Comparison of ENCODE assay signal across 8 mouse cellular contexts in genomic region chr2:39008350-39008851, GRCm38 (mm10). TPM values are rescaled to one million over a fixed set of nuclear protein-coding genes. Genes with fewer than 3 reads are reported as not detected.
DNase-seq lines count a peak whose midpoint lies in the region; ATAC-seq lines count a peak whose summit lies in the region.

No protein-coding gene starts in this region.

- peak; percentile 24 for ATAC-seq in frontal cortex, adult (ENCODE audit: low TSS enrichment)
- ATAC-seq in hindbrain, embryonic 12.5 days (ENCODE audit: low FRiP score) = peak; percentile 60

- WGBS in hindbrain, embryonic 12.5 days = under 1% methylated on average over 25 of the region's 25 CpGs

- H3K27ac ChIP-seq in hindbrain, embryonic 12.5 days = peak overlapping the region; percentile 91

- H3K4me1 ChIP-seq in hindbrain, embryonic 12.5 days = peaks cover 45% of the 10 kb centered on the region

- H3K9me3 ChIP-seq in hindbrain, embryonic 12.5 days (replicated peaks) = no peaks in the 10 kb centered on the region

- peak overlapping the region; percentile 94 for H3K9ac ChIP-seq in hindbrain, embryonic 12.5 days

- peaks cover 14% of the 10 kb centered on the region for H3K36me3 ChIP-seq in hindbrain, embryonic 12.5 days

- H3K27me3 ChIP-seq in hindbrain, embryonic 12.5 days = no peaks in the 10 kb centered on the region

- H3K4me3 ChIP-seq in hindbrain, embryonic 12.5 days = peak overlapping the region; percentile 89

- DNase-seq in frontal cortex, postnatal 14 days (ENCODE audit: low spot score in 2 of 2) = no peak
- peak; percentile 37 for DNase-seq in thymus, postnatal 0 days (ENCODE audit: low spot score)
- DNase-seq in thymus, postnatal 4 days = no peak
- peak; percentile 32 for DNase-seq in lung, postnatal 36 days
- DNase-seq in adrenal gland, postnatal 14 days = no peak
- DNase-seq in T-cell, adult 2 months (ENCODE audit: low spot score) = no peak

- peak overlapping the region; percentile 86 for H3K4me2 ChIP-seq in hindbrain, embryonic 12.5 days (replicated peaks)

RNA-seq across cellular contexts. Expression of gene Rpl35, which starts 3.0 kb away (rescaled TPM):
- polyA plus RNA-seq in thymus, postnatal 0 days (2015; fragmentation: Nextera tagmentation; extraction: Ambion mirVana) = 1,431 and 1,509 TPM in 2 replicates
- 899 and 939 TPM in 2 replicates for polyA plus RNA-seq in hindbrain, embryonic 12.5 days (2016; fragmentation: Nextera tagmentation; extraction: Ambion mirVana)
- total RNA-seq in adrenal gland, postnatal 14 days (2021) = 384 and 477 TPM in 2 replicates

RNA-seq across cellular contexts. Expression of gene Arpc5l, which starts 3.3 kb away (rescaled TPM):
- polyA plus RNA-seq in thymus, postnatal 0 days (2015; fragmentation: Nextera tagmentation; extraction: Ambion mirVana) = 185 and 199 TPM in 2 replicates
- polyA plus RNA-seq in hindbrain, embryonic 12.5 days (2016; fragmentation: Nextera tagmentation; extraction: Ambion mirVana) = 127 and 129 TPM in 2 replicates
- total RNA-seq in adrenal gland, postnatal 14 days (2021) = 71.6 and 76.5 TPM in 2 replicates

RNA-seq across cellular contexts. Expression of gene Wdr38, which starts 11.1 kb away (rescaled TPM):
- 2.6 and 3.0 TPM in 2 replicates for polyA plus RNA-seq in thymus, postnatal 0 days (2015; fragmentation: Nextera tagmentation; extraction: Ambion mirVana)
- 2.1 and 2.2 TPM in 2 replicates for polyA plus RNA-seq in hindbrain, embryonic 12.5 days (2016; fragmentation: Nextera tagmentation; extraction: Ambion mirVana)
- total RNA-seq in adrenal gland, postnatal 14 days (2021) = 0.22 and 0.45 TPM in 2 replicates

RNA-seq across cellular contexts. Expression of gene Golga1, which starts 56.9 kb away (rescaled TPM):
- polyA plus RNA-seq in thymus, postnatal 0 days (2015; fragmentation: Nextera tagmentation; extraction: Ambion mirVana) = 27.5 and 30.2 TPM in 2 replicates
- 35.1 and 39.0 TPM in 2 replicates for polyA plus RNA-seq in hindbrain, embryonic 12.5 days (2016; fragmentation: Nextera tagmentation; extraction: Ambion mirVana)
- 24.7 and 28.4 TPM in 2 replicates for total RNA-seq in adrenal gland, postnatal 14 days (2021)

Comparison
In these comparisons a context has a peak if more than half of its experiments do, and no peak if none do; other contexts are left out.
1. DNase-seq: peak in thymus, postnatal 0 days (single experiment) and lung, postnatal 36 days (single experiment); none in frontal cortex, postnatal 14 days (0 of 2), thymus, postnatal 4 days (single experiment), adrenal gland, postnatal 14 days (single experiment) and T-cell, adult 2 months (single experiment).